Comparison of ENCODE assay signal across 9 mouse cellular contexts in genomic region chr15:84557189-84557921, GRCm38 (mm10). TPM values are rescaled to one million over a fixed set of nuclear protein-coding genes. Genes with fewer than 3 reads are reported as not detected.
DNase-seq lines count a peak whose midpoint lies in the region; ATAC-seq lines count a peak whose summit lies in the region.
"Had no signal": no experiment of that assay in that cellular context is flagged by ENCODE, and none has a peak within 500 bp of the region (broad histone marks: within the 10 kb centered on the region; RNA-seq: fewer than 3 reads in every experiment).

Gene Rtl6 (minus strand): TSS chr15:84557823.

- no peaks in the 10 kb centered on the region for H3K9me3 ChIP-seq in intestine, embryonic 15.5 days

- no peaks in the 10 kb centered on the region for H3K27me3 ChIP-seq in intestine, embryonic 15.5 days (replicated peaks)

- WGBS in intestine, embryonic 15.5 days, result 9% methylated on average over 59 of the region's 59 CpGs

- intact Hi-C loops in left cerebral cortex, postnatal 10 days (cut with DNase I), result no loop called here

- H3K4me2 ChIP-seq in intestine, embryonic 15.5 days (replicated peaks), result peak within 1 kb of the TSS; percentile 84

- H3K4me1 ChIP-seq in intestine, embryonic 15.5 days (replicated peaks), result 0 out of 2 replicates have a peak, but pooled peaks cover 4% of the 10 kb centered on the region

- peak; percentile 88 for DNase-seq in adrenal gland, adult 8-10 months
- peak; percentile 97 for DNase-seq in embryo, embryonic 11 days
- peak; percentile 70 to 89 for DNase-seq in gastrocnemius, postnatal 4 days (ENCODE audit: low spot score in 2 of 2)
- peak; percentile 89 to 94 for DNase-seq in left cerebral cortex, postnatal 10 days (ENCODE audit: extremely low spot score in 1 of 2, low spot score in 2 of 2)
- DNase-seq in right cerebral cortex, postnatal 10 days (ENCODE audit: low spot score in 2 of 2), result peak; percentile 94 to 96
- DNase-seq in urinary bladder, postnatal 10 days (ENCODE audit: low spot score), result peak; percentile 59

- 0 out of 2 replicates have a peak, but pooled peaks cover 8% of the 10 kb centered on the region for H3K36me3 ChIP-seq in intestine, embryonic 15.5 days

- H3K27ac ChIP-seq in intestine, embryonic 15.5 days, result peak within 1 kb of the TSS; percentile 56

- H3K4me3 ChIP-seq in intestine, embryonic 15.5 days (replicated peaks), result peak within 1 kb of the TSS; percentile 75
- H3K4me3 ChIP-seq: myocyte had no signal

- peak within 1 kb of the TSS; percentile 73 for H3K9ac ChIP-seq in intestine, embryonic 15.5 days

- peak; percentile 95 for ATAC-seq in intestine, embryonic 15.5 days
- ATAC-seq in megakaryocyte progenitor cell, adult 5-6 weeks (replicated peaks; ENCODE audit: poor library complexity), result peak; percentile 90

RNA-seq across cellular contexts. Expression of gene Rtl6, which starts in this region (rescaled TPM):
- 1 to 10 TPM; 8.0 to 9.9 (median 8.6) TPM for total RNA-seq in adrenal gland, adult 8-10 months (2022)
- total RNA-seq in gastrocnemius, postnatal 4 days (2021), result 1 to 10 TPM; 8.1 to 9.7 TPM
- 10.1 and 10.3 TPM in 2 replicates for polyA plus RNA-seq in intestine, embryonic 15.5 days (2015; fragmentation: Nextera tagmentation; extraction: Ambion mirVana)
- 10 to 100 TPM; 66.8 to 67.4 TPM for total RNA-seq in left cerebral cortex, postnatal 10 days (2021)
- total RNA-seq in megakaryocyte progenitor cell, adult 5-6 weeks (2015), result 2.4 and 3.1 TPM in 2 replicates
- total RNA-seq in megakaryocyte progenitor cell, adult 5-6 weeks (2017), result 3.0 and 3.2 TPM in 2 replicates

Comparison
In these comparisons a context has a peak if more than half of its experiments do, and no peak if none do; other contexts are left out.
1. Peak in every context shown above with its lines: DNase-seq, ATAC-seq, H3K4me3 ChIP-seq and H3K27ac ChIP-seq.
2. RNA of gene Rtl6 (total RNA-seq): 66.8 to 67.4 TPM in left cerebral cortex, postnatal 10 days; 8.1 to 9.7 TPM in gastrocnemius, postnatal 4 days, 8.0 to 9.9 TPM in adrenal gland, adult 8-10 months and 2.4 to 3.2 TPM in megakaryocyte progenitor cell, adult 5-6 weeks; every median in the first group is over 4 times any median in the second.